Comparison of ENCODE assay signal across 7 mouse cellular contexts in genomic region chr17:69383941-69384665, GRCm38 (mm10). TPM values are rescaled to one million over a fixed set of nuclear protein-coding genes. Genes with fewer than 3 reads are reported as not detected.
DNase-seq lines count a peak whose midpoint lies in the region; ATAC-seq lines count a peak whose summit lies in the region.

No protein-coding gene starts in this region.

- peaks cover 22% of the 10 kb centered on the region for H3K4me1 ChIP-seq in hindbrain, embryonic 15.5 days (replicated peaks)

- H3K36me3 ChIP-seq in hindbrain, embryonic 15.5 days, result peaks cover 13% of the 10 kb centered on the region

- peak overlapping the region; percentile 96 for H3K4me2 ChIP-seq in hindbrain, embryonic 15.5 days

- H3K4me3 ChIP-seq in hindbrain, embryonic 15.5 days, result peak overlapping the region; percentile 70

- no peaks in the 10 kb centered on the region for H3K9me3 ChIP-seq in hindbrain, embryonic 15.5 days

- ATAC-seq in hindbrain, embryonic 15.5 days (ENCODE audit: low FRiP score, low read depth), result peak; percentile 14; the same call in 1 of the 2 replicates

- peak overlapping the region; percentile 100 for H3K27ac ChIP-seq in hindbrain, embryonic 15.5 days (replicated peaks)

- peak; percentile 75 for DNase-seq in adipocyte (ENCODE audit: low spot score)
- peak; percentile 76 to 79 for DNase-seq in cerebellum, postnatal 25 days
- peak; percentile 54 to 68 for DNase-seq in frontal cortex, postnatal 25 days (ENCODE audit: low spot score in 2 of 2)
- peak; percentile 11 to 57 for DNase-seq in layer of hippocampus, postnatal 25 days (ENCODE audit: extremely low spot score in 1 of 2, low spot score in 1 of 2)
- peak; percentile 68 for DNase-seq in lung, postnatal 25 days (ENCODE audit: low spot score)
- peak; percentile 82 for DNase-seq in retina, embryonic 14.5 days (ENCODE audit: low spot score)

- H3K9ac ChIP-seq in hindbrain, embryonic 15.5 days, result peak overlapping the region; percentile 76

- no peaks in the 10 kb centered on the region for H3K27me3 ChIP-seq in hindbrain, embryonic 15.5 days

- WGBS in hindbrain, embryonic 15.5 days, result under 1% methylated on average over 37 of the region's 37 CpGs

RNA-seq across cellular contexts. Expression of gene Zbtb14, which starts 1.3 kb away (rescaled TPM):
- 26.9 and 28.2 TPM in 2 replicates for polyA plus RNA-seq in hindbrain, embryonic 15.5 days (2015; fragmentation: Nextera tagmentation; extraction: Ambion mirVana)
- total RNA-seq in layer of hippocampus, postnatal 25 days (2021), result 10 to 100 TPM; 21.2 to 21.3 TPM

RNA-seq across cellular contexts. Expression of gene Akain1, which starts 55.0 kb away (rescaled TPM):
- polyA plus RNA-seq in hindbrain, embryonic 15.5 days (2015; fragmentation: Nextera tagmentation; extraction: Ambion mirVana), result 1.3 TPM in 2 replicates
- total RNA-seq in layer of hippocampus, postnatal 25 days (2021), result 10 to 100 TPM; 12.1 to 15.2 TPM

Comparison
In these comparisons a context has a peak if more than half of its experiments do, and no peak if none do; other contexts are left out.
1. Peak in every context shown above with its lines: DNase-seq, ATAC-seq, H3K4me3 ChIP-seq and H3K27ac ChIP-seq.